Mouse (Mus musculus): Measurements from ENCODE around the gene A530064D06Rik. TPM values are rescaled to one million over a fixed set of nuclear protein-coding genes. Genes with fewer than 3 reads are reported as not detected.
"Not testable (repeated sequence)": the region's sequence is repeated elsewhere in the genome, so short reads cannot be mapped to it uniquely, and the experiment has no call there.

Gene A530064D06Rik
- not detected in 2 replicates for polyA plus RNA-seq (2011; ENCODE audit: insufficient read length, low read depth, missing spikeins)

GRCm38 (mm10) chr17:48167103-48167502 is at the start of gene A530064D06Rik:
Gene A530064D06Rik (minus strand): TSS chr17:48167275.
- not testable (repeated sequence) for H3K4me1 ChIP-seq (ENCODE audit: control insufficient read depth, insufficient read depth, low read length); H3K4me3 ChIP-seq (ENCODE audit: insufficient read depth, low read length); H3K27ac ChIP-seq (ENCODE audit: insufficient read depth, low read length)

- TF ChIP-seq POLR2A (IDR thresholded peaks at IDR 0.05; ENCODE audit: low read depth, low read length) (no peak), CTCF (IDR thresholded peaks at IDR 0.05; ENCODE audit: borderline replicate concordance, insufficient read depth, low read length) (no peak)
- Histone ChIP-seq H3K4me1 (ENCODE audit: control insufficient read depth, insufficient read depth, low read length) (no peaks in the 10 kb centered on the region), H3K27ac (ENCODE audit: insufficient read depth, low read length) (no peak overlapping the region), H3K4me3 (ENCODE audit: insufficient read depth, low read length) (no peak overlapping the region)
Measured at GRCm38 (mm10) chr17:48215429-48215828, 48.4 kb upstream of the A530064D06Rik start.

- H3K27ac ChIP-seq (ENCODE audit: insufficient read depth, low read length): no peak overlapping the region
- H3K4me1 ChIP-seq (ENCODE audit: control insufficient read depth, insufficient read depth, low read length): no peaks in the 10 kb centered on the region
- H3K4me3 ChIP-seq (ENCODE audit: insufficient read depth, low read length): no peak overlapping the region
- TF ChIP-seq CTCF (IDR thresholded peaks at IDR 0.05; ENCODE audit: borderline replicate concordance, insufficient read depth, low read length) (no peak), POLR2A (IDR thresholded peaks at IDR 0.05; ENCODE audit: low read depth, low read length) (no peak)
Measured at GRCm38 (mm10) chr17:48213511-48213910, 46.4 kb upstream of the A530064D06Rik start.

- H3K4me3 ChIP-seq (ENCODE audit: insufficient read depth, low read length): no peak overlapping the region
- TF ChIP-seq POLR2A (IDR thresholded peaks at IDR 0.05; ENCODE audit: low read depth, low read length) (no peak), CTCF (IDR thresholded peaks at IDR 0.05; ENCODE audit: borderline replicate concordance, insufficient read depth, low read length) (no peak)
- H3K27ac ChIP-seq (ENCODE audit: insufficient read depth, low read length): no peak overlapping the region
- H3K4me1 ChIP-seq (ENCODE audit: control insufficient read depth, insufficient read depth, low read length): no peaks in the 10 kb centered on the region
Measured at GRCm38 (mm10) chr17:48212596-48212995, 45.5 kb upstream of the A530064D06Rik start.

GRCm38 (mm10) chr17:48203086-48203485 is 36.0 kb upstream of the A530064D06Rik start:
- H3K4me3 ChIP-seq (ENCODE audit: insufficient read depth, low read length): no peak overlapping the region
- no peaks in the 10 kb centered on the region for H3K4me1 ChIP-seq (ENCODE audit: control insufficient read depth, insufficient read depth, low read length)
- TF ChIP-seq CTCF (IDR thresholded peaks at IDR 0.05; ENCODE audit: borderline replicate concordance, insufficient read depth, low read length) (no peak), POLR2A (IDR thresholded peaks at IDR 0.05; ENCODE audit: low read depth, low read length) (no peak)
- H3K27ac ChIP-seq (ENCODE audit: insufficient read depth, low read length): no peak overlapping the region

- Histone ChIP-seq H3K4me3 (ENCODE audit: insufficient read depth, low read length) (no peak overlapping the region), H3K27ac (ENCODE audit: insufficient read depth, low read length) (no peak overlapping the region), H3K4me1 (ENCODE audit: control insufficient read depth, insufficient read depth, low read length) (no peaks in the 10 kb centered on the region)
- no peak for TF ChIP-seq POLR2A (IDR thresholded peaks at IDR 0.05; ENCODE audit: low read depth, low read length)
- TF ChIP-seq CTCF (IDR thresholded peaks at IDR 0.05; ENCODE audit: borderline replicate concordance, insufficient read depth, low read length): no peak
Measured at GRCm38 (mm10) chr17:48192366-48192765, 25.3 kb upstream of the A530064D06Rik start.

GRCm38 (mm10) chr17:48185252-48185651 is 18.2 kb upstream of the A530064D06Rik start:
- H3K4me1 ChIP-seq (ENCODE audit: control insufficient read depth, insufficient read depth, low read length): no peaks in the 10 kb centered on the region
- no peak overlapping the region for H3K27ac ChIP-seq (ENCODE audit: insufficient read depth, low read length)
- no peak for TF ChIP-seq POLR2A (IDR thresholded peaks at IDR 0.05; ENCODE audit: low read depth, low read length)
- TF ChIP-seq CTCF (IDR thresholded peaks at IDR 0.05; ENCODE audit: borderline replicate concordance, insufficient read depth, low read length): no peak
- H3K4me3 ChIP-seq (ENCODE audit: insufficient read depth, low read length): no peak overlapping the region

- H3K27ac ChIP-seq (ENCODE audit: insufficient read depth, low read length): no peak overlapping the region
- TF ChIP-seq POLR2A (IDR thresholded peaks at IDR 0.05; ENCODE audit: low read depth, low read length) (no peak), CTCF (IDR thresholded peaks at IDR 0.05; ENCODE audit: borderline replicate concordance, insufficient read depth, low read length) (no peak)
- no peak overlapping the region for H3K4me3 ChIP-seq (ENCODE audit: insufficient read depth, low read length)
- H3K4me1 ChIP-seq (ENCODE audit: control insufficient read depth, insufficient read depth, low read length): no peaks in the 10 kb centered on the region
Measured at GRCm38 (mm10) chr17:48157382-48158076, 9.5 kb downstream of the A530064D06Rik start.

GRCm38 (mm10) chr17:48146120-48146519 is 21.0 kb downstream of the A530064D06Rik start, which contains the start of gene 9830107B12Rik:
Gene 9830107B12Rik (minus strand): TSS chr17:48146268.
- Histone ChIP-seq H3K4me3 (ENCODE audit: insufficient read depth, low read length) (no peak within 1 kb of the TSS), H3K27ac (ENCODE audit: insufficient read depth, low read length) (no peak within 1 kb of the TSS), H3K4me1 (ENCODE audit: control insufficient read depth, insufficient read depth, low read length) (no peaks in the 10 kb centered on the region)
- TF ChIP-seq CTCF (IDR thresholded peaks at IDR 0.05; ENCODE audit: borderline replicate concordance, insufficient read depth, low read length) (no peak), POLR2A (IDR thresholded peaks at IDR 0.05; ENCODE audit: low read depth, low read length) (no peak)

- H3K27ac ChIP-seq (ENCODE audit: insufficient read depth, low read length): no peak overlapping the region
- TF ChIP-seq CTCF (IDR thresholded peaks at IDR 0.05; ENCODE audit: borderline replicate concordance, insufficient read depth, low read length) (no peak), POLR2A (IDR thresholded peaks at IDR 0.05; ENCODE audit: low read depth, low read length) (no peak)
- H3K4me1 ChIP-seq (ENCODE audit: control insufficient read depth, insufficient read depth, low read length): no peaks in the 10 kb centered on the region
- H3K4me3 ChIP-seq (ENCODE audit: insufficient read depth, low read length): no peak overlapping the region
Measured at GRCm38 (mm10) chr17:48132810-48133209, 34.3 kb downstream of the A530064D06Rik start.
